Mouse (Mus musculus): ENCODE measurements around the gene Caprin1.

Caprin1 gene

DNA sequence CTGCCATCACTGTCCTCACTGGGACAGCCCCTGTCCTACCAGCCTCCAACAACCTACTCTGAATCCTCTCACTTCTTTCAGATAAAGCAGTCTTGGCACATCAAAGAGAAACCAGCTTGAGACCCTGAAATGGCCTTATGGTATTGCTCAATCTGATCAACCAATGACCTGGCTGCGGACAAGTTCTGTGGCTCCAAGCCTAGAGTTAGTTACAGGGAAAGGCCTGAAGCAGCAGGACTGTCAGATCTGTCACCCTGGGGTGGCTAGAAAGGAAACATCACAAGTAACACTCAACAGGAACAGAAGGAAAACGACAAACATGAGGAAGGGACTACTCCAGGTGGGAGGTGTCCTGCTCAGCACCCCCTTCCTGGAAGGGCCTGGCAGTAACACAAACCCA, 72.9 kb downstream of the Caprin1 start:
- DNase-seq = no peak

DNA sequence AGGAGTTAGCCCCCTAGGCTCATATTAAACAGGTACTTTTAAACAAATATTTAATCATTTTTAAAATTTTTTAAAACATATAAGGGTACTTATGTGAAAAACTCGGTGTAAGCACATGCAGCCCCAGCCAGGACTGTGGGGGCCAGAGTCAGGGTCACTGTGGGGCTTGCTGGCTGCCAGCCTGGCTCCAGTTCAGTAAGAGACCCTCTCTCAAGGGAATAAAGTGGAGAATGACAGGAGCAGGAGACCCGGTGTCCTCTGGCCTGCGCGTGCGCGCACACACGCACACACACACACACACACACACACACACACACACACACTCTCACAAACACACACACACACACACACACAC, 78.2 kb downstream of the Caprin1 start:
- DNase-seq = no peak

DNA sequence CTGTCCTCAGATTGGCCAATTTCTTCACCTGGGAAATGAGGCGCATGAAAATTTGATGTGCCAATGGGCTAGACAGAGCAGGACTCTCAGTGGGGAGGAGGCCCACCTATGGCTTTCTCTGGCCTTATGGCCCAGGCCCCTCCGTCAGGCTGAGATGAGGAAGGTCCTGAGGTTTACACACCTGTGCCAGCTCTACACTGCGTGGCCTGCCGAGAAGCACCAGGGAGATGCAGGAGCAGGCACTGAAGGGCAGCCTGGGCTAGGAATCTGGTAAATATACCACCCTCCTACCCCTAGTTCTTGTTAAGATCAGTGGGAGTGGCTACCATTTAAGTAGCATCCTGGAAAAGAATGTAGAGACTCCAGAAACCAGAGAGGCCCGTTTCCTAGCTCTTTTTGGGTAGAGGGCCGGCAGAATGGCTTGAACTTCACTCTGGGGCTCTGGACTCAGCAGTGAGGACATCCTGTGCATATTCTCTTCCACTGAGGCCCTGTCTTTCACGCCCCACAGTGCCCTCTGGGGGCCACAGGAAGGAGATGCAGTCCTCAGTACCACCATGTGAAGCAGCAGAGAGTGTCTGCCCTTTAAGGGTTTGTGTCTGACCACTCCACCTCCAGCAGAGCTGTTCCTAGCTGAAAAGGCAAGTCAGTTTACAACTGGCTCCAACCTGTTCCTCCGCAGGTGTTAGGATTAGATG, 78.7 kb downstream of the Caprin1 start:
- peak; percentile 66 for DNase-seq

DNA sequence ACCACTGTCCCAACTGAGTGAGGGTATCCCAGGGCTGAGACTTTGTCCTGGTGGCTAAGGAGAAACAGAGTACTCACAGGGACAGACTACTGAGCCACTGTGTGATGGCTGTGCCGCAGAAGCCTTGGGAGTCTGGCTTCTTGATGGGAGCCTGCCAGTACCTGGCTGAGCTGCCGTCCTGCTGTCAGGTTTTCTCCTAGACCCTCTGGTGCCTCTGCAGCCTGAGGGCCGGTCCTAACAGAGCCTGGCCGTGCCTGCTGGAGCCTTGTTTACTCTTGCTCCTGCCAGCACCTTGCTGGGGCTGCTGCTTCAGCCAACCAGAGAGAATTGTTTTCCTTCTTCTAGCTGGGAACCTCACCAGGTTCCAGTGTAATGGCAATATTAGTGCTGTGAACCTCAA, 83.0 kb downstream of the Caprin1 start:
- no peak for DNase-seq

DNA sequence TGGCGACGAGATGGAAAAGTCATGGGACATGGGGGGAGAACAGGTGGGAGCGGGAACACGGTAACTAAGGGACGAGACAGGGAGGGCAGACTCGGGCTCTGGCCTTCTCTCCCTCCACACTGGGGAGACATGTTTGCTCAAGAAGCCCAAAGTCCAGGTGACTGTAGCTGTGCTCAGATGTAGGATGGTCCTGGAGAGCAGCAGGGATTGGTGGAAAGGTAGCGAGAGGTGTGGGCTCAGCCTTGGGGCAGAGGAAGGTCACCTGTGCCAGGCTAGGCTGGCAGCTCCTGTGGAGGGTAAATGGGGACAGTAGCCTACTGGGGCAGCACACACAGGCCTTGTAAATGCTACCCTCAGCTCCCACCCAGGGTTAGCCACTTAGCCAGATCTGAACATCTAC, 83.6 kb downstream of the Caprin1 start:
- peak; percentile 74 for DNase-seq

Measured in kidney, adult 11 months (tissue).